Mouse (Mus musculus) left cerebral cortex, adult 2 months (tissue): ENCODE results near the gene Dach1. TPM values are rescaled to one million over a fixed set of nuclear protein-coding genes. Genes with fewer than 3 reads are reported as not detected.
A peak's percentile ranks its signal among the peaks of the same experiment; 100 is the strongest.

ENCODE experiments used
- DNase-seq, 2 experiments: peaks; one replicate each; pipeline ENCODE4 v3.0.0; 2021 to 2022; ENCODE audit warnings: low spot score in 2 of 2, mixed read lengths in 1 of 2; ENCODE audit errors: extremely low spot score in 1 of 2
- H3K27ac ChIP-seq: fragments of 200-600 bp; 2 replicates; pipeline ENCODE4 v1.8.1; 2022
- H3K4me3 ChIP-seq: fragments of 200-600 bp; 2 replicates; pipeline ENCODE4 v1.8.1; 2022
- CTCF ChIP-seq: fragments of 200-600 bp; IDR thresholded peaks from 2 replicates; pipeline ENCODE4 v1.8.1; 2022; ENCODE audit warnings: antibody characterized with exemption, mild to moderate bottlenecking, moderate library complexity
- intact Hi-C: fragments of 180-260 bp; cut with DNase I; formaldehyde crosslinking; loops from one replicate; pipeline ENCODE4 v1.15.1; 2025
- long read RNA-seq, 2 experiments: library from polyadenylated mRNA; stranded (forward); transcript quantifications; one replicate each; pipeline ENCODE4 v2.0.0; 2021; ENCODE audit warnings: borderline mapping rate in 2 of 2
- total RNA-seq, 2 experiments: library from RNA; stranded (reverse); gene quantifications; 2 replicates each; pipeline ENCODE4 v1.2.3; 2021

Gene Dach1
- total RNA-seq = 1 to 10 TPM; 3.4 to 5.6 TPM
- long read RNA-seq, experiment 1, full-length matches to known transcripts = 2 of 2 reads
- long read RNA-seq, experiment 1, partial matches to known transcripts = 0 of 2 reads
- long read RNA-seq, experiment 1, other reads (novel, unspliced or antisense) = 0 of 2 reads
- long read RNA-seq, experiment 2 = 0 reads

DNA sequence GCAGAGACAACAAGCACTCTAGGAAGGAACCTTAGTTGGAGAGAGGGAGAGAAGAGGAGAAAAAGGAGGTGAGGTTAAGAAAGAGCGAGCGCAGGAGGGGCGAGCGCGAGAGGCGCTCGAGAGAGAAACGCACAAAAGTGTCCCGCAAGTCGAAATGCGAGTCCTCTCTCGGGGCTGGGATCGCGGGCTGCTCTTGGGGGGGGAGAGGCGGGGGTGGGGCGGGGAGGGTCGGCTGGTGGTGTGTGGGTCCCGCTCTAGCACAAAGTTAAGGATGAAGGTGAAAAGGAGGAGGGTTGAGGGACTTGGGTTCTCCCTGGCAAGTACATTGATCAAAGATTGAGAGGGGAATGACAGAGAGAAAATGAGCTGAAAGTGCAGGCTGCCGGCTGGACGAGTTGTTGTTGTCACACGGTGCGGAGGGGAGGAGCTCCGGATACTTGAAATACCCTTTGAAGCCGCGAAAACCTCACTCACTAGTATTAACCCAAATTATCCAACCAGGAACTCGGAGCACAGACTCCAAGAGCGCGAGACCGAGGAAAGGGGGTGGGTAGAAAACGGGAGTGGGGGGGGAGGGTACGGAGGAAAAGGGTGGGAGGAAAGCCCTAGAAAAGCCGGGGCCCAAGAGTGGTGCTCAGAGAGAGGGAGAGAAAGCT, at the start of gene Dach1:
Gene Dach1, minus strand, starts transcription at position 345 of the 656 bp plus-strand sequence.
- no peak for TF ChIP-seq CTCF
- intact Hi-C loops = no loop called here
- peak within 1 kb of the TSS; percentile 57 for H3K4me3 ChIP-seq

DNA sequence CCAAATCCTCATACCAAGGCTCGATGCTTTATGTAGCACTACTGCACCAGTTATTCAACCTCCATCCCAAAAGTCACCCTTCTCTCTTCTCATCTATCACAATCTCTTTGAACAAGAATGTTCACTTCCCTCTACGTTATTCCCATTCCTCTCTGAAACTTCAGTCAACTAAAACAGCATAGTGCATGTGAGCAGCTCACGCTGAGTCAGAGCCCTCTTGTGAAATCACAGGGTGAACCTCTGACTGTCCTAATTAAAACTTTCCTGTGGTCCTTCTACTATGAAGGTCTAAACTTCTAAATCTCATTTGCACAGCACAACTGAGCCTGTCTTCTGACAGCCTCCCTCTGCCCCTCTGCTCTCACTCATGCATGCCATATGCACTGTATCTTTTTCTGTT, 30.5 kb upstream of the Dach1 start:
- H3K27ac ChIP-seq = no peak overlapping the region

More for the DNA sequence above, at the start of gene Dach1:
- peak within 1 kb of the TSS; percentile 56; the same call in 1 of the 2 replicates for H3K27ac ChIP-seq
- peak; percentile 16 to 20 for DNase-seq

DNA sequence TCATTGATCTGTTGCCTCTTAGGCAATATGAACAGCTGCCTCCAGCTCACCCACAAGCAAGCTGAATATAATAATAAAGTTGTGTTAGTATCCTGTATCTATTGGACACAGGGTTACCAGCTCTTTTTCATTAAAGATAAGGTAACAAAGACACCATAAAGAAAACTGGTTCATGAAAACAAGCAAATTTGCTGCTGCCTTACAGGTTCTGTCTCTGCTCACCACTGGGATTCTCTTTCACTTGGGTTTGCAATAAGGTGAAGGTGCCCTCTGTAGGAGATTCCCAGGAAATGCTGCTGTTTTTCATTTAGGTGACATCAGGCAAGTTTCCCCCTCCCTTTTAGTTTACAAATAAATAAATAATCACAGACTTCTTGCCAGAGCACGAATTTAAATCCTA, 12.0 kb upstream of the Dach1 start:
- TF ChIP-seq CTCF = peak; percentile 71
- intact Hi-C loops = loop anchor here (5.0 kb wide), 2 partner anchors 624 to 1219 kb away; no protein-coding TSS in a partner anchor
- Histone ChIP-seq H3K27ac (no peak overlapping the region), H3K4me3 (no peak overlapping the region)
- peak in 1 of 2 experiments; percentile 22 for DNase-seq

More for the DNA sequence above, 30.5 kb upstream of the Dach1 start:
- TF ChIP-seq CTCF = no peak
- intact Hi-C loops = no loop called here
- DNase-seq = no peak
- no peak overlapping the region for H3K4me3 ChIP-seq

DNA sequence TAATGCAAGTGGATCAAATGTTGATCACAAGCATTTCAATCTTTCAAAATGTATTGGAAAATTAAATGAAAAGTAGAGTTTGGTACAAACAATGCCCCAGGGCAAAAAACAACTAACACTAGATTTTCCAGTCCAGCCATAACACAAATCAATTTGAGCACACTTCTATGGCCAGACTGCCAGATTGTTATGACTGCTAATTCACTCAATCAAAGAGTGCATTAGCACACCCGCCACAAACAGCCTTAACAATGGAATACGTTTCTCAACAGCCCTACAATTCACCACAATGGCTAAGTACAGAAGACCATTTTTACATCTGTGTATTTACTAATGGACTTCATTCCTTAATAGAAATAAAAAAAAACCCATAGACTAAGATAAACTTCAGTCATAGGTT, 4.3 kb upstream of the Dach1 start:
- H3K27ac ChIP-seq = no peak overlapping the region
- H3K4me3 ChIP-seq = no peak overlapping the region
- no peak for DNase-seq
- no peak for TF ChIP-seq CTCF
- intact Hi-C loops = no loop called here

DNA sequence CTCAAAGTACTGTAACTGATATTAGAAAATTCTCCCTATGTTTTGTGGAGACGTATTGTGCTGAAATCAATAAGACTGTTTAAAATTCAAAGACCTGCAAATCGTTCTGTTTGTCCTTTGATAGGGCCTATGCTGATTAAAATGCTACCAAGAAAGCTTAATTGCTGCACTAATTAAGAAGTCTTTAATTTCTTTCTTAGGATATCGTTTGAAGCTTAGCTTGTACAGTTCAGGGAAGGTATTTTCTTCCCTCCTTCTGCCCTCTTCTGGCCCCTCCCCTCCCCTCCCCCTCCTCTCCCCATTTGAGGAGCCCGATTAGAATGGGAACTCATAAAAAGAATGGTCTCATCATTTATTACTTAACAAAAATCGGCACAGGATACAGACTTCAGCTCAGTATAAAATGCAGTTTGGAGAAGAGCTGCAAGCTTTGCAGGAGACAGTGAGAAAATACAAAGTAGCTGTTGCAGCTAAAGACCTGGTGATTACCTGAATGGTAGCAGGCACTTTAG, 2.9 kb upstream of the Dach1 start:
- intact Hi-C loops = no loop called here
- Histone ChIP-seq H3K27ac (no peak overlapping the region), H3K4me3 (no peak overlapping the region)
- DNase-seq = no peak
- no peak for TF ChIP-seq CTCF

DNA sequence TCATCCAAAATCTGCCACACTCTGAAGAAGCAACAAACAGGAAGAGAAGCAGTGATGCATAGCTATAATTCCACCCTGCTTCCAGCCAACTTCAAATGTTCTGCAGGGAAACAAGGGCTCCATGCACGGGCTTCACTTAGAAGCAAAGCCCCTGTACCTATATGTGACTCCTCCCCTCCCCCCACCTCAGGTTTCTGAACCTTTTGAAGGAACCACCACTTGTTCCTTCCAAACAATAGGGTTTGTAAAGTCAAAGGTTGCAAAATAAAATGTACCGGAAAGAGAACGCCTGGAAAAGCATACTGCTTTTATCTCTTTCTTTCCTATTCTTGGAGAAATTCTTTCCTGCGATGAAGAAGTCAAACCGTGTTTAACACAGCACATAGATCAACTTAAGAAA, 2.3 kb upstream of the Dach1 start:
- intact Hi-C loops = no loop called here

DNA sequence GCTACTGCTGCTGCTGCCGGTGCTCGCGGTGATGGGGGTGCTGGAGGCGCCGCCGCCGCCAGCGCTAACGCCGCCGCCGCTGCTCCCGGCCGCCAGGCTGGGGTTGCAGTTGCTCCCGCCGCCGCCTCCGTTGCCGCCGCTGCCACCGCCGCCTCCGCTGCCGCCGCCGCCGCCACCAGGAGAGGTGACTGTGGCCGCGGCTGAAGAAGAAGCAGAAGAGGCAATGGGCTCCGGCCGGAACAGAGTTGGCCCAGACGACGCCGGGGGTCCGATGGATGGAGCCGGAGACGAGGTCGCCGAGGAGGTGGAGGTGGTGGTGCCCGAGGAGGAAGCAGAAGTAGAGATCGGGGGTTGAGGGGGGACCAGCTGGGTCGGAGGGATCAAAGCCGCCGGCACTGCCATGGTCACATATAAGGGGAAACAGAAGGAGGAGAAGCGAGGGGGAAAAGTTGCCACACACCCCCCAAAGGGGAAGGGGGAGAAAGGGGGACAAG, 610 bp downstream of the Dach1 start:
- TF ChIP-seq CTCF = no peak; the same call in none of the 2 replicates
- DNase-seq = peak; percentile 41 to 42
- Histone ChIP-seq H3K4me3 (peak overlapping the region; percentile 57), H3K27ac (no peak overlapping the region; the same call in 1 of the 2 replicates)
- intact Hi-C loops = no loop called here

More for the DNA sequence above, 2.3 kb upstream of the Dach1 start:
- no peak for TF ChIP-seq CTCF
- no peak overlapping the region for H3K4me3 ChIP-seq
- DNase-seq = no peak
- no peak overlapping the region for H3K27ac ChIP-seq

DNA sequence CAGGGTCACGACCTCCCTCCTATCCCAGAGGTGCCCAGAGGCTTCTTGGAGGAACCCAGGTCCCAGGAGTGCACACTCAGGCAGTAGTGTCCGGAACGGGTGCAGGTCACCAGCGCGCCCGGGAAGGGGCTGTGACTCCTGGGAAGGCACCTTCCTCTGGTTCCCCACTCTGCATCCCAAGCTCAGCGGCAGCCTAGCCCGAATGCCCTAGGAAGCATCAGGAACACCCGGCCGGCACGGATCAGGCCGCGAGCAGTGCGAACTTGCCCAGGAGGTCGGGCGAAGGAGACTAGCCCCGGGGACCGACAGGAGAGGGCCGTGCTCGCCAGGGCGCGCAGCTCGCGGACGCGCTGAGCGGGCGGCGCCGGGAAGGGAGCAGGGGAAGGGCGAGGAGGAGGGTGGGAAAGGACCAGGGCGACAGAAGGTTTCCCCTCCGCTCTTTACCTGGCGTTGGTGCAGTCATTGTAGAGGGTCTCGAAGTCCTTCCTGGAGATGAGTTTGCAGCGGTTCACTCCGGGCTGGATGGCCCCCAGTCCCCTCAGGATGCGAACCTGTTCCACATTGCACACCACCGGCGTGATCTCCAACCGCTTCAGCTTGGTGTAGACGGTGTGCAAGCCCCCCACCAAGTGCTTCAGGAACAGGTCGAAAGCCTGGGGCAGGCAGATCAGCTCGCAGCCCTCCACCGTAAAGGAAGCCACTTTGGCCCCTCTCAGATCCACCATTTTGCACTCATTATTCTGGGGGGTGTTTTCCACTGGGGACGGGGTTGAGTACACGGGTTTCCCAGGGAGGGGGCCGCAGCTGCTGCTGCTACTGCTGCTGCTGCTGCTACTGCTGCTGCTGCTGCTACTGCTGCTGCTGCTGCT, 1.3 kb downstream of the Dach1 start:
- no peak for TF ChIP-seq CTCF
- H3K4me3 ChIP-seq = peak overlapping the region; percentile 57
- DNase-seq = peak; percentile 33 to 36
- peak overlapping the region; percentile 56; the same call in 1 of the 2 replicates for H3K27ac ChIP-seq
- intact Hi-C loops = no loop called here

DNA sequence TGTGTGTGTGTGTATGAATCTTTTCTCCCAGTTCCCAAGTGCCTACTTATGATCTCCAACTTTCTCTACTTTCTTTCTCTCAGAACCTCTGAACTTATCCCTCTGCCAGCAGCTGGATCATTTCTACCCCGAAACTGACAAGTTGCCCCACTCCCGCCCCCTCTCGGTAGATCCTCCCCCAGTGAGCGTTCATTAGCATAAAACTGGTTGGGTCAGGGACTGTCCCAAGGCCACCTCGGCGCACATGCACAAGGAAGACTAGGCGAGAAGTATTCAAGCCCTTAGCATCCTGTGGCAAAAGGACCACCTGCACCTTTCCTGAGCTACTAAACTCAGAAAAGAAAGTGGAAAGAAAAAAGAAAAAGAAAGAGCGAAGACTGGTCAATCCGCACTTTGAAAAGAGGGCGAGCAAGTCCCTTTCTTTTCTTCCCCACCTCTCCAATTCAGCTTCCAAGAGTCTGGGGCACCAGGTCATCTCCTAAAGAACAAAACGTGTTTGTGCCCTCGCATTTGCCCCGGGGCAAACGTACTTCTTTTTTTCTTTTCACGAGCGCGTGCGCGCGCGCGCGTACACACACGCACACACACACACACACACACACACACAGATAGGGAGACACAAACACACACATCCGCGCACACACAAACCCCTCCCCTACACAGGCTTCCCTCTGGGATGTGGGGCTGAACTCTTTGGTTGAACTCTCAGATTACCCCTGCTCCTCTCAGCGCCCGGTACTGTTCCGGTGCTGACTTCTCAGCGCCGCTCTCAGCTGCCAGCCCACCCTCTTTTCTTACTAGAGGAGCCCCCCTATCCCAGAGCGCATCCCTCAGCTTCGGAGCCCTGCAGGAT, 2.2 kb downstream of the Dach1 start:
- intact Hi-C loops = no loop called here
- H3K27ac ChIP-seq = peak overlapping the region; percentile 56; the same call in 1 of the 2 replicates
- H3K4me3 ChIP-seq = peak overlapping the region; percentile 57
- TF ChIP-seq CTCF = no peak; the same call in 1 of the 2 replicates
- no peak for DNase-seq

DNA sequence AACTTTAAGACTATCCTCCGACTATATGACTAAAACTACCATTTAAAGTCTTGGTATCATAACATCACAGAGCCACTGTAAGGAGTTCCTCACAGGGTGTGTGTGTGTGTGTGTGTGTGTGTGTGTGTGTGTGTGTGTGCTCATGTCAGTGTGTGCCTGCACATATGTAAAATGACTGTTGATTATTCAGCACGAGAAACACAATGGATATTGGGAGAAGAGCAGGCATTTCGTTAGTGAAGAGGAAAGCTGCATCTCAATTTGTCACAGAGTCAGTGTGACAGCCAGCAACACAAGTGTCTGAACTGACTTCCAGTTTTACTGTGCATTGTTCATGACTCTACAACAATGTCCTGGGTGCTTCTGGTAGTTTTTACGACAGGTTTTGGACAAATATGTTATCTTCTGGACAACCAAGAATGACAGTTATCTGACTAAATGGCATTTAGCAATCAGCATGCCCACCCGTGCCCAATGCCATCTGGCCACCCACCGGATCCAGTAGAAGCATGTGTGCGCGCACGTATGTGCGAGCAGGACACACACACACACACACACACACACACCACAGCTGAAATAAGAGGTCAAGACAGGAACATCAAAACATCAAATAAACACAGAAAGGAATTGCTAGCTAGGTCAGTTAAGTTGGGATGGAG, 3.1 kb downstream of the Dach1 start:
- intact Hi-C loops = no loop called here
- H3K27ac ChIP-seq = no peak overlapping the region
- DNase-seq = no peak
- no peak overlapping the region for H3K4me3 ChIP-seq
- TF ChIP-seq CTCF = no peak
